Mouse (Mus musculus): ENCODE measurements around the gene Ankrd11. TPM values are rescaled to one million over a fixed set of nuclear protein-coding genes. Genes with fewer than 3 reads are reported as not detected.
"Not testable (repeated sequence)": the region's sequence is repeated elsewhere in the genome, so short reads cannot be mapped to it uniquely, and the experiment has no call there.

Ankrd11 gene
- total and polyA plus RNA-seq, 2 experiments from 2014 or later = 24.3 to 65.8 TPM

- no peak within 1 kb of the TSS for H3K4me3 ChIP-seq (ENCODE audit: low read depth, low read length)
- no peaks in the 10 kb centered on the region for H3K9me3 ChIP-seq (replicated peaks; ENCODE audit: control insufficient read depth, low read length)
- ATAC-seq (ENCODE audit: insufficient read depth, low read depth) (no peak), DNase-seq (ENCODE audit: low spot score) (no peak)
- no peaks in the 10 kb centered on the region for H3K27me3 ChIP-seq (ENCODE audit: control insufficient read depth, insufficient read depth, low read length)
- peaks cover 9% of the 10 kb centered on the region; the same call in 1 of the 2 replicates for H3K36me3 ChIP-seq (replicated peaks; ENCODE audit: control insufficient read depth, insufficient read depth, low read length)
- no peak within 1 kb of the TSS for H3K27ac ChIP-seq (ENCODE audit: low read depth)
- 75% methylated on average over 7 of the region's 7 CpGs for WGBS
- no peak within 1 kb of the TSS for H3K4me2 ChIP-seq (ENCODE audit: low read depth, low read length)
- H3K4me1 ChIP-seq (ENCODE audit: control insufficient read depth, insufficient read depth) = peaks cover 9% of the 10 kb centered on the region; the same call in 1 of the 2 replicates
- no peak within 1 kb of the TSS for H3K9ac ChIP-seq (replicated peaks; ENCODE audit: low read depth, low read length)
- TF ChIP-seq EP300 (IDR thresholded peaks at IDR 0.05; ENCODE audit: low read depth) (no peak), CTCF (IDR thresholded peaks at IDR 0.05; ENCODE audit: low read depth) (no peak)
Observed at GRCm38 (mm10) chr8:123062721-123063120, 20.6 kb upstream of the Ankrd11 start, which contains the start of gene Spg7. TSS of gene Spg7 (plus strand) at chr8:123062942.

GRCm38 (mm10) chr8:123051458-123051857 lies 9.4 kb upstream of the Ankrd11 start:
- H3K4me3 ChIP-seq (ENCODE audit: low read depth, low read length) = no peak overlapping the region
- H3K9me3 ChIP-seq (replicated peaks; ENCODE audit: control insufficient read depth, low read length) = no peaks in the 10 kb centered on the region
- no peak for TF ChIP-seq EP300 (IDR thresholded peaks at IDR 0.05; ENCODE audit: low read depth)
- TF ChIP-seq CTCF (IDR thresholded peaks at IDR 0.05; ENCODE audit: low read depth) = no peak
- WGBS = 46% methylated on average over 5 of the region's 5 CpGs
- DNase-seq (ENCODE audit: low spot score) (no peak), ATAC-seq (ENCODE audit: insufficient read depth, low read depth) (no peak)
- H3K4me2 ChIP-seq (ENCODE audit: low read depth, low read length) = no peak overlapping the region
- no peak overlapping the region for H3K9ac ChIP-seq (replicated peaks; ENCODE audit: low read depth, low read length)
- no peaks in the 10 kb centered on the region for H3K27me3 ChIP-seq (ENCODE audit: control insufficient read depth, insufficient read depth, low read length)
- H3K27ac ChIP-seq (ENCODE audit: low read depth) = no peak overlapping the region
- no peaks in the 10 kb centered on the region for H3K4me1 ChIP-seq (ENCODE audit: control insufficient read depth, insufficient read depth)
- H3K36me3 ChIP-seq (replicated peaks; ENCODE audit: control insufficient read depth, insufficient read depth, low read length) = no peaks in the 10 kb centered on the region

- TF ChIP-seq CTCF (IDR thresholded peaks at IDR 0.05; ENCODE audit: low read depth) = no peak
- TF ChIP-seq EP300 (IDR thresholded peaks at IDR 0.05; ENCODE audit: low read depth) = no peak
- WGBS = 84% methylated on average over 7 of the region's 7 CpGs
- Histone ChIP-seq H3K4me2 (ENCODE audit: low read depth, low read length) (no peak overlapping the region), H3K9ac (replicated peaks; ENCODE audit: low read depth, low read length) (no peak overlapping the region), H3K4me1 (ENCODE audit: control insufficient read depth, insufficient read depth) (peaks cover 6% of the 10 kb centered on the region), H3K27ac (ENCODE audit: low read depth) (no peak overlapping the region), H3K36me3 (replicated peaks; ENCODE audit: control insufficient read depth, insufficient read depth, low read length) (no peaks in the 10 kb centered on the region), H3K4me3 (ENCODE audit: low read depth, low read length) (no peak overlapping the region), H3K27me3 (ENCODE audit: control insufficient read depth, insufficient read depth, low read length) (no peaks in the 10 kb centered on the region), H3K9me3 (replicated peaks; ENCODE audit: control insufficient read depth, low read length) (no peaks in the 10 kb centered on the region)
- ATAC-seq (ENCODE audit: insufficient read depth, low read depth) (no peak), DNase-seq (ENCODE audit: low spot score) (no peak)
Observed at GRCm38 (mm10) chr8:123048402-123048801, 6.3 kb upstream of the Ankrd11 start.

GRCm38 (mm10) chr8:123047827-123048226 lies 5.8 kb upstream of the Ankrd11 start:
- TF ChIP-seq CTCF (IDR thresholded peaks at IDR 0.05; ENCODE audit: low read depth) (no peak), EP300 (IDR thresholded peaks at IDR 0.05; ENCODE audit: low read depth) (no peak)
- 88% methylated on average over 7 of the region's 7 CpGs for WGBS
- Histone ChIP-seq H3K4me1 (ENCODE audit: control insufficient read depth, insufficient read depth) (peaks cover 9% of the 10 kb centered on the region), H3K27ac (ENCODE audit: low read depth) (no peak overlapping the region), H3K36me3 (replicated peaks; ENCODE audit: control insufficient read depth, insufficient read depth, low read length) (no peaks in the 10 kb centered on the region), H3K27me3 (ENCODE audit: control insufficient read depth, insufficient read depth, low read length) (no peaks in the 10 kb centered on the region), H3K9ac (replicated peaks; ENCODE audit: low read depth, low read length) (no peak overlapping the region), H3K4me3 (ENCODE audit: low read depth, low read length) (no peak overlapping the region), H3K4me2 (ENCODE audit: low read depth, low read length) (no peak overlapping the region), H3K9me3 (replicated peaks; ENCODE audit: control insufficient read depth, low read length) (no peaks in the 10 kb centered on the region)
- DNase-seq (ENCODE audit: low spot score) (no peak), ATAC-seq (ENCODE audit: insufficient read depth, low read depth) (no peak)

- Histone ChIP-seq H3K36me3 (replicated peaks; ENCODE audit: control insufficient read depth, insufficient read depth, low read length) (no peaks in the 10 kb centered on the region), H3K9me3 (replicated peaks; ENCODE audit: control insufficient read depth, low read length) (no peaks in the 10 kb centered on the region), H3K4me2 (ENCODE audit: low read depth, low read length) (no peak overlapping the region), H3K27ac (ENCODE audit: low read depth) (no peak overlapping the region), H3K4me3 (ENCODE audit: low read depth, low read length) (no peak overlapping the region), H3K9ac (replicated peaks; ENCODE audit: low read depth, low read length) (no peak overlapping the region), H3K4me1 (ENCODE audit: control insufficient read depth, insufficient read depth) (peaks cover 9% of the 10 kb centered on the region), H3K27me3 (ENCODE audit: control insufficient read depth, insufficient read depth, low read length) (no peaks in the 10 kb centered on the region)
- WGBS = 66% methylated on average over 4 of the region's 4 CpGs
- ATAC-seq (ENCODE audit: insufficient read depth, low read depth) (no peak), DNase-seq (ENCODE audit: low spot score) (no peak)
- TF ChIP-seq CTCF (IDR thresholded peaks at IDR 0.05; ENCODE audit: low read depth) (no peak), EP300 (IDR thresholded peaks at IDR 0.05; ENCODE audit: low read depth) (no peak)
Observed at GRCm38 (mm10) chr8:123046706-123047105, 4.6 kb upstream of the Ankrd11 start.

- WGBS = 91% methylated on average over 23 of the region's 23 CpGs
- H3K4me1 ChIP-seq (ENCODE audit: control insufficient read depth, insufficient read depth) = peaks cover 20% of the 10 kb centered on the region
- H3K27me3 ChIP-seq (ENCODE audit: control insufficient read depth, insufficient read depth, low read length); H3K4me3 ChIP-seq (ENCODE audit: low read depth, low read length); ATAC-seq (ENCODE audit: insufficient read depth, low read depth); H3K36me3 ChIP-seq (replicated peaks; ENCODE audit: control insufficient read depth, insufficient read depth, low read length); H3K9me3 ChIP-seq (replicated peaks; ENCODE audit: control insufficient read depth, low read length); DNase-seq (ENCODE audit: low spot score); H3K9ac ChIP-seq (replicated peaks; ENCODE audit: low read depth, low read length); H3K4me2 ChIP-seq (ENCODE audit: low read depth, low read length); H3K27ac ChIP-seq (ENCODE audit: low read depth): not testable (repeated sequence)
Observed at GRCm38 (mm10) chr8:123044743-123045425, 2.8 kb upstream of the Ankrd11 start.

Data from heart, postnatal 0 days (tissue).